Mouse (Mus musculus) R1 (cell line): Measurements from ENCODE around the gene Ostn.
A peak's percentile ranks its signal among the peaks of the same experiment; 100 is the strongest.

Source experiments
- DNase-seq: peaks from one replicate; pipeline ENCODE4 v3.0.0-alpha.2; 2018; ENCODE audit warnings: low read depth, low spot score

The Ostn gene

DNA sequence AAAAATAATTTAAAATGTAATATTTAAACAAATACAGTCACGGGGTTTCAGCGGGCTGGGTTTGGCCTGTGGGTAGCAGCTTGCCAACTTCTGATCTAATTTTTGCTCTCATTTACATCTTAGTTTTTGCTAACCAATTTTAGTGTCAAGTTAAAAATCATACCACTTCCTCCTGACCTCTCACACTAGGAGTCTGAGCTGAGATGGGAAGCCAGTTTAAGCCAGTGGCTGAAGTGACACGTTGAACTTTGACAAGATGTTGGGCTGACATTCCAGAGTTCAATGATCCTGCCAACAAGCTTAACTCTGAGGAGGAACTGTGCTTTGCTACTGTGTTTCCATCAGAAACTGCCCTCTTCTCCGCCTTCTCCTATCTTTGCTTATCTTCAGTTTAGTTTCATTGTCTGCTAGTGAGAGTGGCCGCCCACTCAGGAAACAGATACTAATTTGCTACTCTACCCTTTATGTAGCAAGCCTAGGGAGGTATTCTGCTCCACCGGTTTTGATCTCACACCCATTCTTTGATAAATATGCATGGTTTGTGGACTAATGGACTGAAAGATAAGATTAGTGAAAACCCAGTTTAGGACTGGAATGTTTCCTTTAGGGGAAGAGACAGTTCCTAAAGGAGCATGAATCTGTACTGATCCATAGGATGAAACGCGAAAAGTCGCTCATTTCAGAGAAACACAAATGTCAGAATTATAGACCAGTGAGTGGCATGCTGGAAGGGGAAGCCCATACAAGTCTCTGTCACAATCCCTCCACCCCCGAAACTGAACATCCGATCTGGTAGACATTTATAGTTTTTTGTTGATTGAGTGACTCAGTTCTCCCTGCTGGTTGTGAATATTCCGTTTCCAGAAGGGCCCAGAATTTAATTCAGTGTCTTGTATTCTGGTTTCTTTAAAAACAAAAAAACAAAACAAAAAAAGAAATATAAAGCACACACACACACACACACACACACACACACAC lies 80.6 kb downstream of the Ostn start:
- no peak for DNase-seq

DNA sequence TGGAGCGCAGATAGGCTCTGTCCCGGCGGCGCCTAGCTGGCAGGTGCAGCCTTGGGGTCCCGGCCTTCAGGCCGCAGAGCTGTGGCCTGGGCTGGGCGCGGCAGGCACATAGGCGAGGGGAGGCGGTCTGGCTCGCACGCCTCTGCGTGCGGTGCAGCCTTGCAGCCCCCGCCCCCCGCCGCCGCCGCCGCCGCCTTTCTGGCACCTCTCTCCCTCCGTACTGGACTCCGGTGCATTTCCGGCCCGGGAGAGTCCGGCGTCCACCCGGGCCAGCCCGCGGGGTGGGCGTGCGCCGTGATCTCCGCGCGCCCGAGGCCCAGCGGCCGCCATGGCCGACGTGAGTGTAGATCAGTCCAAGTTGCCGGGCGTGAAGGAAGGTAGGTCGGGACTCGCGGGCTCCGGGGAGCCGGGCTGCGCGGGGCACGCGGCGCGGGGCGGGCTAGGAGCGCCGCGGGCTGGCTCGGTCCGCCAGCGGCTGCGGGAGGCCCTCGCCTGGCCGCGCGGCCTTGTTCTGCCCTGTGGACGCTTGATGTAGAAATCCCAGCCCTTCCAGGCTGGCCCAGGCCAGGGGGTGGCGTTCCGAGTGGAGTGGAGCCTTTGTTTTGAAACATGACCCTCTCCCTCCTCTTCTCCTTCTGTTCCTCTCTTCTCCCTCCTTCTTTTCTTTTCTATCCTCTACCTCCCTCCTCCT lies 81.6 kb downstream of the Ostn start, which contains the start of gene Ccdc50:
Ccdc50 (plus strand) TSS at position 109 of the 691 bp plus-strand sequence.
- peak; percentile 69 for DNase-seq

DNA sequence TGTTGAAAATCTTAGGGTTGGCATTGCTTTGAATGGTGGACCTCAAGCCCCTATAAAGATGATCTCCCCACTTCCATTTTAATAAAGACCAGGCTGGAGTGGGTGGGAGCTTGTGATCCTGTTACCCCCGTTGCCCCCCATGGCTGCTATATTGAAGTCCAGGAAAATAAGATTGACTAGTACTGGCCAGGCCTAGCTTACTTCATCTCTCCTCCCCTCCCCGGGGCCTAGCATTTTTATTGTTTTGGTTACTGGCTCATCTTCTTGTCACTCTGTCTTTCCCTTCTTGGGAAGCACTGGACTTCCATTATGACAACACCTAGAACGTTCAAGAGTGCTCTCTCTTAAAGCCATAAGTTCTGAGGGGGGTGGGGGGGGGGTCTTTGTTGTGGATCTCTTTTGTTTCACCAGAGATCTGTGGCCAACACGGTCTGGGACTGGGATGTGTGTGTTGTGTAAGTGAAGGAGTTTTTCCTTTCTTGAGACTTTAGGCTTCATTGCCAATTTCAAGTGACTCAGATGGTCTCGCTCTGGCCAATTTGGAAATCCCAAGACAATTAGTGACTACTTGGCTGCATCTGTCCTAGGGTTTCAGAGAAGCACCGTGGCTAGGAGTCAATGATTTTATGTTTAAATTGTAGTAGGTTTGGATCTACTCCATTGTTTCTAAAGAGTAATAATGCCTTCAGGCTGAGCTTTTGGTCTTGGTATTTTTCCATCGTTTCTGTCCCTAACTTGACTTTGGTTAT lies 82.4 kb downstream of the Ostn start:
- DNase-seq: peak; percentile 2

DNA sequence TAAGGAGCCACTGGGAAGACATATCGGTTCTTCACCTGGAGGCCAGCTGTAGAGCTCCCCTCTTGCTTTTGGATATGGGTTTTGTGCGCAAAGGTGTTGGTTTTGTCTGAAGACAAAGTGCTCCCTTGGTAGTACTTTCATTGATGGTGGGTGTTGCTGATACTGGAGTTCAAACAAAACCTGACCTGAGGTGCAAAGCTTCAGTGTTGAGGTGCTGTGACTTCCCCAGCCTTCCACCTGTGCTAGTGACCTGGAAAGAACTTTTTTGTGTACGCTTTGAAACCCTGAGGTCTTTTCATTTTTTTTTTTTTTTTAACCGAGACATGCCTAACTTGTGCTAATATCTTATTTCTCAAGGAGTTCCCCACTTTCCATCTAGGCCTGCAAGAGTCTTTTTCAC lies 83.0 kb downstream of the Ostn start:
- no peak for DNase-seq

DNA sequence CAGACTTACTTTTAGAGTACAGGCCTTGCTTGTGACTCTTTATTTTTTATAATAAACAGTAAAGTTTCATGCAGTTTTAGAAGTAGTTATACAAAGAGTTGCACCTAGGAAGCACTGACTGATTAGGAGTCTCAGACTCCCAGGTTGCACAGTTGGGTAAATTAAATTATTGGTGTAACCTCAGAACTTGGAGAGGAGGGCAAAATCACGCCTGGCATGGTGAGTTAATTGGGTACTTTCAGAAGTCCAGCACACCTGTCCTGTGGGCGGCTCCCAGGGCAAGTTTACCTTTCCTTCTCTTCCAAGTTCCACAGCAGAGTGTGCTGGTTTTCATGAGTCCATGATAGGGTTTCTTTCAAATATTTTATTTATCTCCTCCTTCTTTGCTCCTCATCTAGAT lies 84.6 kb downstream of the Ostn start:
- DNase-seq: no peak

DNA sequence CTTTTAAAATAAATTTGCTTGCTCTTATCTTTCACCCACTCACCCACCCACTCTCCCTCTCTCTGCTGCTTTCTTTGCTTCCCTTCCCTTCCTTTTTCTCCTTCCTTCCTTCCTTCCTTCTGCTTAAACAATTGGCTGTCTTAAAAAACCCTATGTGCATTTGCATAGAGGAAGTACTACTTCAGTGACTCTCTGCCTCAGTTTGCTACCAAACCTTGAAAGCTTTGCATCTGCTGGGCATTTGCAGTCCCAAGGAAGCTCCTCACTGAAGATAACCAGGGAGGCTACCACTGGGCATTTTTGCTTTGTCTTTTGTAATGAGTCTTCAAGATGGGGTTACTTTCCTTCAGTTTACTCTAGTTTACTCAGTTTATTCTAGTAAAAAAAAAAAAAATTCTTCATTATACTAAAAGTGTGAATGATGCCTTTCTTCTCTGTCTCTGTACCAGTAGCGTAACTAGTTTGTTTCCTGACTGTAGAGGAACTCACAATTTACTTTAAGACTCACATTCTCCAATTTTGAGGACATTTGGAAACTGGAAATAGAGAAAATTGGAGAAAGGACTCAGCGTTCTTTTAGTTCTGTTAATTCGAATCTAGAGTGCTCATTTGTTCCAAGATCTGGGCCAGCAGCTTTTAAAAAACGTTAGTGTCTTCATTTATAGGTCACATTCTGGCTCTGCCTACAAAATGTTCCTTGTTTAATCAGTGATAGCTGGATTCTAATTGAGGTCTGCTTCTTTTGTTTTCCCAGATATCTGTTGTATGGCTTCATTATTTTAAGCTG lies 88.2 kb downstream of the Ostn start:
- no peak for DNase-seq

DNA sequence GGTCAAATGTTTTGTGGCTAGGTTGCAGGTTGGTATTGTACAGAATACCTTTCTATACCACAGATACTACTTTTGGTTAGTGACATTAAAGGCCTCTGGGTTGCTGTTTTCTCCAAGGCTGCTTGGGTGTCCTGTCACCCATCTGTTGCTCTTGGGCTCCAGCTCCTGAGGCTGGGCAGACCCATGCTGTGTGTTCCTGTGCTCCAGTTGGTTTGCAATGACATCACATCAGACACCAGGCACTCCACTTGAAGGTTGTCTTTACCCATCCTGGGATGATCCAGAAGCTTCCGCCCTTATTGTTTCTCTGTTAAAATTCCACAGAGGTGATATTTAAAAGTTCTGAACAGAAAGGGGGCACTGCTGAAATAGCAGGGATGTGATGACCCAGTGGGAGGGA lies 89.7 kb downstream of the Ostn start:
- DNase-seq: no peak

DNA sequence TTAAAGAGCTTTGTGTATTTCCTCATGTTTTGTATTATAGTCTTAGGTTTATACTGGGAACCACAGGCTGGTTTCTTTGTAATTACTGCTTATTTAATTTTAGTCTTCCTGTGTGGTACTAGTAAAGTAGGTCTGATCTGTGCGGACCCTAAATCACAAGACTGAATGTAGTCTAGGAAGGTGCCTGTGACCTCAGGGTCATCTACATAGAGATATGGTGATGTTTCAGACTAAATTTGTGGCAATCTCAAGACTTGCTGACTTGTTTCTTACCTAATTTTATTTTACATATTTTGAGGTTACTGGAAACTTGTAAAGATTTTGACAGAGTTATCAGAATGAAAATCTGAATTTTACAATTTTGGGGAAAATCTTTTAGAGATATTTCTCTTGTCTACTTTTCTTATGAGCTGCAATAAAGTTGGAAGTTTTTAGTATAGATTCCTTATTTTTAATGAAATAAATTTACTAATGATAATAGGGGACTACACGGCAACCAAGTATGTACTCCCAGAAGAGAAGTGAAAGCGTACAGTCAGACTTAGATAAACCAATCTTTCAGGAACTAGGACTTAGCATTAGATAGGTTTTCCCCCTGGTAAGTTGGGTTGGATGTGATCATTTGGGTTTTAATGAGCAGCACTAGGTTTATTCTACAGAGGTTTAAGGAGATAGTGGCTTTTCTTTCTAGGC lies 91.9 kb downstream of the Ostn start:
- DNase-seq: no peak

DNA sequence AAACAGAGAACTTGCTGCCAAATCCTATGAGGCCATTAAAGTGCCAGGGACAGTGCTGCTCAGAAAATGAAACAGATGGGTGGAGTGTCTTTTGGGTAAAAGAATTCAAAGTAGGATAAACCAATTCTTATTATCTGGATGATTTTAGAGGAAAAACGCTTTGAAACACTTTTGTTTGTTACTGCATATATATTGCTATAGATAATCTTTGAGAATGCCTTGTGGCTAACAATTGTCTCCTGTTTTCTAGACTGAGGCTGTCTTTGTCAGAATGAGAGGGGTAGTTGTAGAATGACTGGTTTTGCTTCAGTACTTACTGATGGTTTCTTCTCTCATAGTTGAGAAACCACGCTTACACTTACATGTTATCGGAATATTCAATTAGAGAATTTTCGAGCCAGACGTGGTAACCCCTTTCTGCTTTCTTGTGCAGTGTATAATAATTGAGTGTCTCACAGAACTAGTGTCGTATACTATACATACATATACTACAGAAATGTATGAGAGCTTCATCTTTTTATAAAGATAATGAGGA lies 92.5 kb downstream of the Ostn start:
- DNase-seq: no peak
